Mouse (Mus musculus) layer of hippocampus, postnatal 10 days (tissue): ENCODE data around the gene Aars2. TPM values are rescaled to one million over a fixed set of nuclear protein-coding genes. Genes with fewer than 3 reads are reported as not detected.

Source experiments
- DNase-seq, 2 experiments: peaks; one replicate each; pipeline ENCODE4 v3.0.0; 2021; ENCODE audit warnings: low spot score in 2 of 2
- total RNA-seq, 2 experiments: library from RNA; stranded (reverse); gene quantifications; 2 replicates each; pipeline ENCODE4 v1.2.3; 2021

The Aars2 gene
- total RNA-seq, 2 experiments from 2014 or later, result 19.5 to 22.6 TPM

DNA sequence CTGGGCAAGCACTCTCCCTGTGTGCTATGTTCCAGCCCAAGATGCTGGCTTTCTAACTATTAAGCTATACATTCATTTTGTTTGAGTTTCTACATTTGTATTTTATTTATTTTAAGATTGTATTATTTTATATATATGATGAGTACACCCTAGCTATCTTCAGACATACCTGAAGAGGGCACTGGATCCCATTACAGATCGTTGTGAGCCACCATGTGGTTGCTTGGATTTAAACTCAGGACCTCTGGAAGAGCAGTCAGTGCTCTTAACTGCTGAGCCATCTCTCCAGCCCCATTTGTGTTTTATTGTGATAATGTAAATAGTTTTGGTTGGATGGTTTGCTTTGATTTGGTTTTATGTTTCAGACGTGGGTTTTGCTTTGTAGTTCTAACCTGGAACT, 7.1 kb upstream of the Aars2 start:
- DNase-seq, result no peak

- no peak for DNase-seq
Measured at GRCm38 (mm10) chr17:45500981-45501380, 5.7 kb upstream of the Aars2 start.

DNA sequence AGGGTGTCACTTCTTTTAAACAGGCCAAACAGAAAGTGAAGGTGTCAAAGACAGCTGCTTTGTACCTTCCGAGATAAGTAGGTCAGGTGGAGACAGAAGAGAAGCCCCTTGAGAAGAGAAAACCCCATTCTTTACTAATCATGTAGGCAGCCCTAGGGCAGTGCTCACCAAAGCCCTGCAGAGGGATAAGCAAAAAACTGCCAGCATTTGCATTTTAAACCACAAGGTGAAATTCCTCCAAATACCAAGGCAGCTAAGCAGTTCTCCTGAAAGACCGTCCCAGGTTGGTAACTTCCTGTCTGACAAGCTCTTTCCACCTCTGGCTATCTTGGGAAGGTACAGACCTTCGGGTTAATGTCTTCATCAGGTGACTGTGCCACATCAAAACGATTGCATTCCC, 4.3 kb upstream of the Aars2 start:
- no peak for DNase-seq

- no peak for DNase-seq
Measured at GRCm38 (mm10) chr17:45503301-45503973, 3.2 kb upstream of the Aars2 start.

DNA sequence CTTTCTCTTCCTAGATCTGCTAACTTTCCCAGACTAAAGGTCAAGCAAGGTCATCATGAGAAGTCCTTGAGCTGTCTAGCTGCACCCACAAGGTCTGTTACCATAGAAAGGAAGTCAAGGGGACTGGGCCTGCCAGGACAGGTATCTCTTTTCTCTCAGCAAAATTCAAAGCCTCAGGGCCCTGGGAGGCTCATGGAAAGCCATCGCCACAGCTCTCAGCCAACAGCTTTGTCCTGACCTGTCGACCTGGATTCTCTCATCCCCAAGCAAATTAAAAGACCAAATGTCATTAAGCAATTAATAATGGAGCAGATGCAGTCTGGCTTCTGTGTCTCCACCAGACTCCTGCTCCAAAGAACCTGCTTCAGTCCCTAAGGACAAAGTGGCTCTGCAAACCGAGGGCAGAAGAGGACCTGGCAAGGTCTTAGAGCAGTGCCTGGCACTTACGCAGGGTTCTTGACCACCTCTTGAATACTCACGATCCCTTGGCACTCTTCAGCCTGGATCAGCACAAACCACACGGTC, 638 bp upstream of the Aars2 start:
- DNase-seq, result no peak

DNA sequence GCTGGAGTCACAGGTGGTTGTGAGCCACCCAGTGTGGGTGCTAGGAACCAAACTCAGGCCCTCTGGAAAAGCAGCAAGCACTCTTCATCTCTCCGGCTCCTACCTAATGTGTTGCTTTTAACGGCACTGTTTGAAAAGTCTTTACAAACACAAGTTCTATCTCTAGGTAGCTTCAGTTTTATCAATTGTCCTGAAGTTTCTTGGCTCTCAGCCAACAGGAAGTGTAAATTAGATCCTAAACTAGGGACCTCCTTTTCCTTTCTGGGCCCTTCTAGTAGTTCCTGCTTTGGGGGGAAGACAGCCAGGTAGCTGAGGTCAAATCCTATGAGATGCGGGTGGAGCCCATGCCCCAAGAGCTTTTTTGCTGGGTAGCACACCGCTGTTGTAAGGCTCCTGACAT, 4.2 kb downstream of the Aars2 start:
- DNase-seq, result no peak

DNA sequence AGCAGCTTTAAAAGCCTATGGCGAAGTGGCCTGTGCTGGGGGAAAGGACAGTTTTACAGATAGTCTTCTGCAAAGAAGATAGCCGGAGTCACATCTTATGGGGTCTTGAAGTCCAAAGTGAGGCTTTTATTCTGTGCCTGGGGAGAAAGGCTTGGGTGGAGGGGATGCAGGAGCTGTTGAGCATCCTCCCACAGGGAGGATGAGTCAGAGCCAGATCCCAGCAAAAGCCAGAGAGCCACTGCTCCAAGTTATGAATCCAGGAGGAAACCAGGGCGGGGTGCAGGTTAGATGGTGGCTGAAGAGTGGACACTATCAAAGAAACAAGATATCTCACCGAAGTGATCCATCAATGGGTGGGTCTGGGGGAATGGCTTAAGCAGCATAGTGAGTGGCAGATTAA, 5.1 kb downstream of the Aars2 start:
- DNase-seq, result no peak

- no peak for DNase-seq
Measured at GRCm38 (mm10) chr17:45515204-45515726, 8.6 kb downstream of the Aars2 start.

DNA sequence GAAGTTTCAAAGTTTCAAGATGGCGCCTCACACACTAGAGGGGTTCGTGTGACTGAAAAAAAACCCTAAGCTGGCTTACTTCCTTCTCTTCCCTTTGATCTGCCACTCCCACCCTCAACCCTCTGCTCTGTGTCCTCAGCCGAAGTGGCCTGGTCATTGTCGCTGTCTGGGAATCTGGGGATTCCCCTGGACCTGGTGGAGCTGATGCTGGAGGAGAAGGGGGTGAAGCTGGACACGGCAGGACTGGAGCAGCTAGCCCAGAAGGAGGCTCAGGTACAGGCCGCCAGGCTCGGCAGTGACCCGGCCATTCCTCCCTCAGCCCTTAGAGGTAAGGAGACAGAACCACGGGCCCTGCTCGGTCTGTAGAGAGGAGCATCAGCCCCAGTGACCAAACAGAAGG, 9.2 kb downstream of the Aars2 start:
- no peak for DNase-seq

GRCm38 (mm10) chr17:45516488-45516887, 9.8 kb downstream of the Aars2 start:
- DNase-seq, result peak; percentile 89 to 91

DNA sequence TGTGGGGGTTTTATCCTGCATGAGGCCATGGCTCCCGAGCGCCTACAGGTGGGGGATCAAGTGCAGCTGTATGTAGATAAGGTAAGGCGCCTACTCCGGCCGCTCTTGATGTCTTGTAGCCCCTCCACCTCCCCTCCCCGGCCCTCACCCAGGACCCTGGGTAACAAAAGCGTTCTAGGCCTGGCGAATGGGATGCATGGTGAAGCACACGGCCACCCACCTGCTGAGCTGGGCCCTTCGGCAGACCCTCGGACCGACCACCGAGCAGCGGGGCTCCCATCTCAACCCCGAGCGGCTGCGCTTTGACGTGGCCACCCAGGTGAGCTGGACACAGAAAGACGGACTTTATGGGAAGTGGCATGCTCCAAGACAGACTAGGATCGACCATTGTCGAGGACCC, 10.5 kb downstream of the Aars2 start:
- DNase-seq, result no peak

- no peak for DNase-seq
Measured at GRCm38 (mm10) chr17:45517549-45518215, 11.0 kb downstream of the Aars2 start.

DNA sequence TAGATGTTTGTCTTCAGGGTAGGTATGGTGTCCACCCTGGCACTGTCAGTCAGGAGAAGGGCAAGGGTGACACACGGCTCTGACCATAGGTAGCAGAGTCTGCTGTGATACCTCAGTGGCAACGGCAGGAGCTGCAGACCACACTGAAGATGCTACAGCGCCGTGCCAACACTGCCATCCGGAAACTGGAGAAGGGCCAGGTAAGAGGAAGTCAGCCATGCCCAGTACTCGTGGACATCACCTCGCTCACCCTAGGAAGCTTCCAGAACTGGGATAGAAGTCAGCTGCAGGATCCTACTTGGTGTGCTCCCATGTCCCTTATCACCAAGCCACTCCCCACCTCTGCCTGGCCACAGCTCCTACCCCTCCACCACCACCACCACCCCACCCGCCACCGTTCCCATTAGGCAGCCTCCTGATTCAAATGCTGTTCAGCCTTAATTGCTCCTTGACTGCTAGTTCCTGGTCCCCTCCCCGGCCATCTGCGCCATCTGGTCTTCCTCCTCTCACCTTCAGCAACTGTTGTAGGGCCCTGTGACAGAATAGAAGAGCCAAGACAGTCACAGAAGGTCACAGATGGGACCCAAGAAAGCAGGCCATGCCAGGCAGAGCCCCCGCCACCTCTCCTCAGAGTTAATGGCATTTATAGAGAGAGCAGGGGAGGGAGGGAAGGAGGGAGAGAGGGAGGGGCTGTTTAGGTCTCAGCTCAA, 12.3 kb downstream of the Aars2 start:
- DNase-seq, result no peak

GRCm38 (mm10) chr17:45520136-45520535, 13.5 kb downstream of the Aars2 start:
- DNase-seq, result no peak

DNA sequence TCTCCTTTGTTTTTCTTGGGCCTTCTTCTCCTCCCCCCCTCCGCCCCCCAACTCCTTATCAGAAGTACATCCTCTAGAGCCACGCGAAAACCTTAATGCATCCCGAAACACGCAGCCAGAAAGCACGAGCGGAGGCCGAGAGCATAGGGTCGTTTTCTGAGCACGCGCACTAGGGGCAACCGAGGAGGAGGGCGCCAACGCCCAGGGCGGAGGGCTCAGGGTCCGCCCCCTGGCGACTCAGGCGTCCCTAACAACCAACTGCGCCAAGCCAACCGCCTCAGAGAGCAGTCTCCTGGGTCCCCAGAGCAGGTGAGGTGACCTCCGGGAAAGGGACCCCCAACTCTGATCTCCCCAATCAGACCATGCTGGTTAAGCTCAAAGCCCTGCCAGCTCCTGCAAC, 16.6 kb downstream of the Aars2 start, which contains the start of gene Tcte1:
Tcte1 (plus strand) TSS at position 172 of the 400 bp plus-strand sequence.
- peak in 1 of 2 experiments; percentile 47 for DNase-seq

GRCm38 (mm10) chr17:45524961-45525360, 18.3 kb downstream of the Aars2 start:
- no peak for DNase-seq

GRCm38 (mm10) chr17:45526571-45526970, 19.9 kb downstream of the Aars2 start:
- DNase-seq, result no peak

DNA sequence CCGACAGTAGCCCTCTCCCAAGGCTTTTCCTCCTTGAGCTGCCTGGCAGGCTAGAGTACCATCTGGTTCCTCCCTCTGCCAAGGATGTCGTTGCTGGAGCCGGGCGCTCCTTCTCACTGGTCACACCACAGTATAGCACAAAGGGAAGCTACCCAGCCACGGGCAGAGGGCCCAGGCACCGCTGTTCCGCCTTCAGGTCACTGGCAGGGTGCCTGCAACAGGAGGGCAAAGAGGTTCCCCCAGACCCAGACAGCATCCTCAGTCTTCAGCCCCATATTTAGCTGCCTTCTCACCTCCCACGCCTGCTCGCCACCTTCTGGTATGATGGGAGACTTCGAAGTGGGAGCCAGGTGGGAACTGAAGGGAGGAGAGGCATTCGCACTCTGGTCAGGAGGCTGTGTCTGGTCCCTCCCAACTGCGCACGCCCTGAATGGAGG, 23.7 kb downstream of the Aars2 start:
- peak in 1 of 2 experiments; percentile 37 for DNase-seq

GRCm38 (mm10) chr17:45532896-45533295, 26.3 kb downstream of the Aars2 start:
- no peak for DNase-seq

DNA sequence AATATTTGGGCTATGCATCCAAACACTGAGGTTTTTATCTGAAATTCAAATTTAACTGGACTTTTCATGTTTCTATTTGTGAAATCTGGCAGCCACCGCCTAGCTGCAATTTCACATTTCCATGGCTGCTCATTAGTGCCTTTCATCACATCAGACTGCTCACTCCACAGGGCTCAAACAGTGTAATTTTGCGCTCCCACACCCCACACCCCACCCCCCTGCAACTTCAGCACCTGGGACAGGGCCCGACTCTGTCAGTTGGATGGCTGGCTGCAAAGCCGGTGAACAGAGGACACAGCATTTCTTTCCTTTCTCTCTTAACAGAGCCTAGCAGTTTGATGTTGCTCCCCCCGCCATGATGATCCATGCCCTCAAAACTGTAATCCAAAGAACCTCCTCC, 29.6 kb downstream of the Aars2 start:
- DNase-seq, result no peak

DNA sequence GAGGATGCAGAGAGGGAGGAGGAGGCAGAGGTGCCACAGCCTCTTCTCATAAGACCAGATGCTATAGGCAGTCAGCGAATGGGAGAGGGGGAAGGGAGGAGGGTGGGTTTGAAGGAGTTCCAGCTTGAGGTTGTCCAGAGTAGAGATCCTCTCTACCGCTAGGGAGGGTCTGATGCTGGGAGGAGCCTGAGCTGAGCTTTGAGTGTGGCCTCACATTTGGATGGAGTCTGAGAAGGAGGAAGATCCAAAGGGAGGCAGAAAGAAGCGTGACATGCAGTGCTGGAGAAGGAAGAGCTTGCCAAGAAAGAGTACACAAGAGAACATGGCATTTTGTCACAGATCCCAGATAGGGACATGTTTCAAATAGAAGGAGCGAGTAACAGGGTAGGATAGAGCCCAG, 31.8 kb downstream of the Aars2 start:
- no peak for DNase-seq

DNA sequence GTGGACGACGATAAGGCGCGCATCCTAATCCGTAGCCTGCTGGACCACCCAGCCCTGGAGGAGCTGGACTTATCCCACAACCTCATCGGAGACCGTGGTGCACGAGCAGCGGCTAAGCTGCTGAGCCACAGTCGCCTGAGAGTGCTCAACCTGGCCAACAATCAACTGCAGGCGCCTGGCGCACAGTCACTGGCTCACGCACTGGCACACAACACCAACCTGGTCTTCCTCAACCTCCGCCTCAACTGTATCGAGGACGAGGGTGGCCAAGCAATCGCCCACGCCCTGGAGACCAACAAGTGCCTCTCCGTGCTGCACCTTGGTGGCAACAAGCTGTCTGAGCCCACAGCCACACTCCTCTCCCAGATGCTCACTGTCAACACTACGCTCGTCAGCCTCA, 33.0 kb downstream of the Aars2 start:
- DNase-seq, result no peak
